Mouse (Mus musculus) midbrain, embryonic 16.5 days (tissue): ENCODE results near the gene Hnrnpdl. TPM values are rescaled to one million over a fixed set of nuclear protein-coding genes. Genes with fewer than 3 reads are reported as not detected.
A peak's percentile ranks its signal among the peaks of the same experiment; 100 is the strongest.

Source experiments
- ATAC-seq: fragments of 200-750 bp; cut with Nextera tagmentation; 2 replicates; pipeline ENCODE4 v1.8.0; 2017; ENCODE audit warnings: moderate TSS enrichment
- H3K27ac ChIP-seq: fragments of 300-500 bp; sonication (generic); 2 replicates; pipeline ENCODE4 v1.5.1; 2014; ENCODE audit warnings: mild to moderate bottlenecking, low read length, mixed read lengths
- H3K27me3 ChIP-seq: fragments of 300-500 bp; sonication (generic); 2 replicates; pipeline ENCODE4 v1.6.1; 2014; ENCODE audit warnings: low read depth, low read length, mixed read lengths; ENCODE audit not compliant: control insufficient read depth, insufficient read depth
- H3K36me3 ChIP-seq: fragments of 300-500 bp; sonication (generic); 2 replicates; pipeline ENCODE4 v1.6.1; 2014; ENCODE audit warnings: mild to moderate bottlenecking, low read length, moderate library complexity, mixed read lengths; ENCODE audit not compliant: control insufficient read depth, insufficient read depth
- H3K4me1 ChIP-seq: fragments of 300-500 bp; sonication (generic); 2 replicates; pipeline ENCODE4 v1.6.1; 2014; ENCODE audit warnings: mild to moderate bottlenecking, low read length, mixed read lengths; ENCODE audit not compliant: control insufficient read depth, insufficient read depth
- H3K4me2 ChIP-seq: fragments of 300-500 bp; sonication (generic); 2 replicates; pipeline ENCODE4 v1.6.1; 2014; ENCODE audit warnings: mild to moderate bottlenecking, low read length, mixed read lengths
- H3K4me3 ChIP-seq: fragments of 300-500 bp; sonication (generic); 2 replicates; pipeline ENCODE4 v1.5.1; 2014; ENCODE audit warnings: low read depth, mild to moderate bottlenecking, low read length, moderate library complexity, mixed read lengths
- H3K9ac ChIP-seq: fragments of 300-500 bp; sonication (generic); 2 replicates; pipeline ENCODE4 v1.6.1; 2014; ENCODE audit warnings: low read depth, low read length, mixed read lengths
- H3K9me3 ChIP-seq: fragments of 300-500 bp; sonication (generic); replicated peaks from 2 replicates; pipeline ENCODE4 v1.6.1; 2014; ENCODE audit warnings: mild to moderate bottlenecking, low read length, mixed read lengths; ENCODE audit not compliant: control insufficient read depth, poor library complexity, severe bottlenecking
- WGBS: fragments of 180-500 bp; shearing (Covaris S2); extraction: QIAGEN DNeasy Blood & Tissue Kit; methylation state at CpG from one replicate; pipeline ENCODE4 v1.1.7; 2014; 5-methylcytosine and 5-hydroxymethylcytosine counted together
- polyA plus RNA-seq: library from polyadenylated mRNA; unstranded; fragments of >200 nt; fragmentation: Nextera tagmentation; extraction: Ambion mirVana; gene quantifications from 2 replicates; pipeline ENCODE4 v1.2.1, GENCODE M21; 2015

Gene Hnrnpdl
- polyA plus RNA-seq, 1 experiment from 2014 or later = 199 TPM

DNA sequence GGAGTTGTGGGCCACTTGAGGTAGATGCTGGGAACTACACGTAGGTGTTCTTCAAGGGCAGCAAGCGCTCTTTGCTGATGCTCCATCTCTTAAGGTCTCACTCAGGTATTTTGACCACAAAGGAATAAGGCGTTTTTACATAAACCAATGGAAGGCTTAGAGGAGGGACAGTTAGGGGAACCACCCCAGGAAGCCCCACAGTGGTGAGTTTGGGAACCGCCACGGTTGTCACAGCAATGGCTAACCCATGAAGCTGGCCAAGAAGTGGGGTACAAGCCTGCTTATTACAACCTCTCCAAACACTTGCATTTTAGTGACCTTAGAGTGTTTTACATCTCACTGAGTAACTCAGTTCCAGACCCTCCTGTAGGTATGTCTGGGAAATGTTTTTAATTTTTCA lies 32.1 kb upstream of the Hnrnpdl start:
- Histone ChIP-seq H3K4me1 (peaks cover 3% of the 10 kb centered on the region; the same call in 1 of the 2 replicates), H3K36me3 (peaks cover 7% of the 10 kb centered on the region; the same call in 1 of the 2 replicates), H3K9ac (no peak overlapping the region), H3K27ac (no peak overlapping the region), H3K9me3 (no peaks in the 10 kb centered on the region), H3K27me3 (no peaks in the 10 kb centered on the region), H3K4me3 (no peak overlapping the region), H3K4me2 (no peak overlapping the region)
- 89% methylated on average over 5 of the region's 5 CpGs for WGBS
- no peak for ATAC-seq

DNA sequence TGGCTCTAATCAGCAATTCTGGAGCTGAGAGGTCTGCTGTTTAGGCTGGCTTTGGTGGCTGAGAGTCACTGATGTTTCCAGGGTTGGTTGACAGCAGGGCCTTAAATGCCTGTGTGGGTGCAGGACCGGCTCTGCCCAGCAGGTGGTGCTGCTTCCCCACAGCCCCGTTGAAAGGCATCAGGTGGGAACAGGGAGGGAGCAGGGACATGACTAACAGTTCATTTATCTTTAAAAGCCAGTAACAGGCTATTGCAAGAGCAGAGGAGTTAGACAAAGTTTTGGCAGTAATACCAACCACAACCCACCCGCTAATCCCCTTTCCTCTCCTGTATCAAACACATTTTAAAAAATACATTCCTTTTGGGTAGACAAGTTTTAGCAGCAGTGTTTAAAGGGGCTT lies 30.8 kb upstream of the Hnrnpdl start:
- peaks cover 3% of the 10 kb centered on the region; the same call in 1 of the 2 replicates for H3K4me1 ChIP-seq
- H3K9ac ChIP-seq = no peak overlapping the region
- no peaks in the 10 kb centered on the region for H3K9me3 ChIP-seq
- no peak overlapping the region for H3K4me3 ChIP-seq
- H3K36me3 ChIP-seq = peaks cover 15% of the 10 kb centered on the region
- no peaks in the 10 kb centered on the region for H3K27me3 ChIP-seq
- H3K4me2 ChIP-seq = no peak overlapping the region
- peak; percentile 59; the same call in 1 of the 2 replicates for ATAC-seq
- no peak overlapping the region for H3K27ac ChIP-seq
- WGBS = 33% methylated on average over 3 of the region's 3 CpGs

DNA sequence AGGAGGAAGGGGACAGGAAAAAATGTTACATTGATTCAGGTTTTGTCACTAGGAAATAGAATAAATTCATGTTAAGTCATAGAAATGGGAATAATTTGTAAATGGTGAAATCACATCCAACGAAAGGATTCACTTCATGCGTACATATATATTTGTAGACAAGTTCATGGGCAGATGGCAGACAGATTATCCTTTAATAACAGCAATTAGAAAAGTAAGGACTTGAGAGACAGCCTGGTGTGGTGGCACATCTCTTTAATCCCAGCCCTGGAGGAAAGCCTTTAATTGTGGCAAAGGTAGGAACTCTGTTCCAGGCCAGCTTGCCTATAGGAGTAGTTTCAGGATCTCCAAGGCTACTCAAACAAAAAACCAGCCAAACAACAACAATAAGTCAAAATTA lies 30.1 kb upstream of the Hnrnpdl start:
- H3K27ac ChIP-seq = no peak overlapping the region
- H3K27me3 ChIP-seq = no peaks in the 10 kb centered on the region
- peaks cover 3% of the 10 kb centered on the region; the same call in 1 of the 2 replicates for H3K4me1 ChIP-seq
- H3K4me3 ChIP-seq = no peak overlapping the region
- peaks cover 15% of the 10 kb centered on the region for H3K36me3 ChIP-seq
- H3K9me3 ChIP-seq = no peaks in the 10 kb centered on the region
- no peak overlapping the region for H3K9ac ChIP-seq
- no peak overlapping the region for H3K4me2 ChIP-seq
- ATAC-seq = no peak
- WGBS = 96% methylated on average over 2 of the region's 2 CpGs

DNA sequence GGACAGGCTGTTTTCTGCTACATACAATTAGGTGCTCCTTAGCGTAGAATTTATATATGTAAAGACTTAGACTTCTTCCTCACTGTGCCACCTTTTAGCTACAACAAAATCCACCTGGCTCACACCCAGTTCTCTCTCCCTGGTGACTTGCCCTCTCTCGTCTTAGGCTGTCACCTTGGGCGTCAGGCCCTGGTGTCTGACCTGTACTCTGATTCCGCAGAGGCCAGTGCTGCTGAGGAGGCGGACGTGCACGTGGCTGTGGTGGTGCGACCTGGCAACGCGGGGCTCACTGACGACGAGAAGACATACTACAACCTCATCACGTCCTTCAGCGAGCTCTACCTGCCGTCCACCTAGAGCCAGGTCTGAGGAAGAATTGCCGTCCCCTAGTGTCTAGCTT lies 28.1 kb upstream of the Hnrnpdl start:
- H3K27ac ChIP-seq = no peak overlapping the region
- H3K4me3 ChIP-seq = no peak overlapping the region
- no peak overlapping the region for H3K4me2 ChIP-seq
- H3K27me3 ChIP-seq = no peaks in the 10 kb centered on the region
- H3K36me3 ChIP-seq = peaks cover 24% of the 10 kb centered on the region
- no peak overlapping the region for H3K9ac ChIP-seq
- no peaks in the 10 kb centered on the region for H3K9me3 ChIP-seq
- peaks cover 3% of the 10 kb centered on the region; the same call in 1 of the 2 replicates for H3K4me1 ChIP-seq
- WGBS = 94% methylated on average over 16 of the region's 16 CpGs
- ATAC-seq = no peak

DNA sequence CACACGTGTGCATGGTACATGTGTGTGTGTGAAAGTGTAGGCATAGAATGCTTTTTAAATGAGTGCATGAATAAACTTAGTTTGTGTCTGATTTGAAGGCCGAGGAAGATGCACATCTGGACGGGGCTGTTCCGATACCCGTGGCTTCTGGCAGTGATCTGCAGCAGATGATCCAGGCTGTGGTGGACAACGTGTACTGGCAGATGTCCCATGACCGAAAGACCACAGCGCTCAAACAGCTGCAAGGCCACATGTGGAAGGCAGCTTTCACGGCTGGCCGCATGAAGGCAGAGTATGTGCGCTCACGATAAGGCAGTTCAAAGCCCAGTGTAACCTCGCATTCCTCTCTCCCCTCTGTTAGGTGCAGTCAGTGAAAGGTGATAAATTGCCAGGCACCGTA lies 21.4 kb upstream of the Hnrnpdl start:
- no peak overlapping the region for H3K4me2 ChIP-seq
- no peak overlapping the region for H3K4me3 ChIP-seq
- no peak overlapping the region for H3K9ac ChIP-seq
- H3K4me1 ChIP-seq = peaks cover 13% of the 10 kb centered on the region
- H3K27me3 ChIP-seq = no peaks in the 10 kb centered on the region
- peaks cover 28% of the 10 kb centered on the region for H3K36me3 ChIP-seq
- H3K27ac ChIP-seq = no peak overlapping the region
- WGBS = 96% methylated on average over 14 of the region's 14 CpGs
- no peaks in the 10 kb centered on the region for H3K9me3 ChIP-seq
- no peak for ATAC-seq

DNA sequence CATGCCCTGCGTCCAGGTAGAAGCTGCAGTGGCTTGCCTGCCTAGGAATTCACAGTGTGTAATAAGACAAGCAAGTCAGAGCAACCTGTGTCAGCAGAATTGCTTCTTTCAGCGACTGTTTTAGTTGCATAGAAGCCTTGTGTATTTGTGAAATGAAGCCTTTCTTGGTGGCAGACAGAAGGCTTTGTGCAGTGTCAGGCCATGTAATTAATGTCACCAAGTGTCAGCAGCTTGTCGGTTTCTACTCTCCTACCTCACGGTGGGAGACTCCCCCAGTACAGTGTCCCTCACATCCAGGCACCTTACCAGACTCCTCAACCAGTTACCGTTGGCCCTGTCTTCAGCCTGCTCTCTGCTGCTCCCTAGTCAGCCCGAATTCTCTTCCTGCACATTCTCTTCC lies 19.9 kb upstream of the Hnrnpdl start:
- H3K4me3 ChIP-seq = no peak overlapping the region
- H3K36me3 ChIP-seq = peaks cover 24% of the 10 kb centered on the region
- ATAC-seq = no peak
- no peak overlapping the region for H3K27ac ChIP-seq
- no peak overlapping the region for H3K4me2 ChIP-seq
- peaks cover 18% of the 10 kb centered on the region for H3K4me1 ChIP-seq
- H3K9ac ChIP-seq = no peak overlapping the region
- H3K9me3 ChIP-seq = no peaks in the 10 kb centered on the region
- 67% methylated on average over 6 of the region's 6 CpGs for WGBS
- no peaks in the 10 kb centered on the region for H3K27me3 ChIP-seq

DNA sequence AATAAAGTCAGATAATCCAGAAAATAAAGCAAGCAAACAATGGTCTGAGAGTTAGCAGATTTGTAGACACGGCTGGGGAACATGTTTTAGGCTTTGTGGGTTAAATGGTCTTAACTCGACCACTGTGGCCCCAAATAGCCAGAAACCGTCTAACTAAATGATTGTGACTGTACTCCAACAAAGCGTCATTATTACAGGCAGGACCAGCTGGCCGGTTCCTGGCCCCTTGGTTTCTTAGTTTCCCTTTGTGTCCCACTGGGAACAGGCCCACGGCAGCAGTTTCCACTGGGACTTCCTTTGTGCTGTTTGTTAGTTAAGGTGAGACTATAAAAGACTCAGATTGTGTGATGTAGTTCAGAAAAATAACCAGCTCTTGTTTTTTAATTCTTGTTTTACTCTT lies 19.3 kb upstream of the Hnrnpdl start:
- no peak overlapping the region for H3K4me3 ChIP-seq
- H3K27me3 ChIP-seq = no peaks in the 10 kb centered on the region
- 39% methylated on average over 6 of the region's 6 CpGs for WGBS
- H3K9ac ChIP-seq = no peak overlapping the region
- H3K9me3 ChIP-seq = no peaks in the 10 kb centered on the region
- H3K4me1 ChIP-seq = peaks cover 18% of the 10 kb centered on the region
- no peak overlapping the region for H3K27ac ChIP-seq
- ATAC-seq = no peak
- peaks cover 22% of the 10 kb centered on the region for H3K36me3 ChIP-seq
- H3K4me2 ChIP-seq = no peak overlapping the region

DNA sequence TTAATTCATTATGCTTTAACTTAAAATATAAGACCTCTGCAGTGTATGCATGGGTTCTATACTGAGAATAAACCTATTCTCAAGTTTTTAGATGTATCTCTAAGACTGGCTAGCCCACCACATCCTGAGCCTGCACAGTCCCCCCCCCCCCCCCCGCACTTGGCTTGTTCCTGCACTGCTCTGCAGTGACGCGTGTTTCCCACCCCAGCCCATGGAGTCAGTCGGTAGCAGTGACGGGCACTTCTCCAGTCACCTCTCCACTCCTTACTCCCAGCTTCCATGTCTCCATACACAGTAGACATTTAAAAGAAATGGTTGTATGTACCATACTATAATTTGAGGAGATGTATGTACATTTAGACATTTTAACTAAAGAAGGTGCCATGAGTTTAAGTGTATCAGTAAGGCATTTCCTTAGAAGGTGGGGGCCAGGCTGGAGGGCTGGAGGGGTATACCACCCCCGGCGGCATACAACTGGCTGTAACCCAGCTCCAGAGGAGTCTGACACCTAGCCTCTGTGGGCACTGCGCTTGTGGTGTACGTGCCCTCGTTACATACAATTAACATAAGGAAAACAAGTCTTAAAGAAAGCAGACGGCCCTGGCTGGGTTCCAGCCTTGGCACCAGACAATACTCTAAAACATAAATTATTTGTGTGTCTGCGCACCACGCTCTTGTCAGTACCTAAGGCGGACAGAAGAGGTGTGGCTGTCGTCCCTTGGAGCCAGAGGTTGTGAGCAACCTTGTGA lies 18.2 kb upstream of the Hnrnpdl start:
- Histone ChIP-seq H3K4me3 (no peak overlapping the region), H3K4me2 (no peak overlapping the region), H3K9me3 (no peaks in the 10 kb centered on the region), H3K27ac (no peak overlapping the region; the same call in 1 of the 2 replicates), H3K9ac (no peak overlapping the region), H3K27me3 (no peaks in the 10 kb centered on the region), H3K36me3 (peaks cover 15% of the 10 kb centered on the region), H3K4me1 (peaks cover 18% of the 10 kb centered on the region)
- ATAC-seq = no peak; the same call in 1 of the 2 replicates
- 75% methylated on average over 12 of the region's 15 CpGs for WGBS

DNA sequence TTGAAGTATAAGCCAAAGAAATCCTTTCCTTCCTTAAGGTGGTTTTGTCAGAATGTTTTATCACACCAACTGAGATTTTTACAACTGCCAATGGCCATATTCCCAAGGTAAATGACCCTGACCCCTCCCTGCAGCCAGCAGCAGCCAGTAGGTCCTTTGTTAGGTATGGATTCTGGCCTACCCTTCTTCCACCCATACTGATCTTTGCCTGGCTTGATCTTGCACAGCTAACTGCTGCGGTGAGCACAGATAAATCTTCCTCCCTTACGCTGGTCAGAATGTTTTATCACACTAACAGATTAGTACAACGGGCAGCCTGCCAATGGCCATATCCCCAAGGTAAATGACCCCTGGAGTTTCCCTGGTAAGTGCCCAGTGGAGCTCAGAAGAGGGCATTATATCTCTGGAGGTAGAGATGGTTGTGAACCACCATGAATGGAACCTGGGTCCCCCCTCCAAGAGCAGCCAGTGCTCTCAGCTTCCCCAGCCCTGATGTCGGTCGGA lies 16.5 kb upstream of the Hnrnpdl start:
- Histone ChIP-seq H3K4me1 (peaks cover 18% of the 10 kb centered on the region), H3K4me2 (no peak overlapping the region), H3K9me3 (no peaks in the 10 kb centered on the region), H3K4me3 (no peak overlapping the region), H3K9ac (no peak overlapping the region), H3K36me3 (peaks cover 3% of the 10 kb centered on the region; the same call in 1 of the 2 replicates), H3K27me3 (no peaks in the 10 kb centered on the region), H3K27ac (no peak overlapping the region)
- 86% methylated on average over 5 of the region's 5 CpGs for WGBS
- no peak for ATAC-seq
